Mouse (Mus musculus) thymus, postnatal 10 days (tissue): Measurements from ENCODE around the gene Cd2bp2.

Source experiments
- DNase-seq, 2 experiments: peaks; one replicate each; pipeline ENCODE4 v3.0.0; 2021; ENCODE audit warnings: low spot score in 2 of 2

Gene Cd2bp2

DNA sequence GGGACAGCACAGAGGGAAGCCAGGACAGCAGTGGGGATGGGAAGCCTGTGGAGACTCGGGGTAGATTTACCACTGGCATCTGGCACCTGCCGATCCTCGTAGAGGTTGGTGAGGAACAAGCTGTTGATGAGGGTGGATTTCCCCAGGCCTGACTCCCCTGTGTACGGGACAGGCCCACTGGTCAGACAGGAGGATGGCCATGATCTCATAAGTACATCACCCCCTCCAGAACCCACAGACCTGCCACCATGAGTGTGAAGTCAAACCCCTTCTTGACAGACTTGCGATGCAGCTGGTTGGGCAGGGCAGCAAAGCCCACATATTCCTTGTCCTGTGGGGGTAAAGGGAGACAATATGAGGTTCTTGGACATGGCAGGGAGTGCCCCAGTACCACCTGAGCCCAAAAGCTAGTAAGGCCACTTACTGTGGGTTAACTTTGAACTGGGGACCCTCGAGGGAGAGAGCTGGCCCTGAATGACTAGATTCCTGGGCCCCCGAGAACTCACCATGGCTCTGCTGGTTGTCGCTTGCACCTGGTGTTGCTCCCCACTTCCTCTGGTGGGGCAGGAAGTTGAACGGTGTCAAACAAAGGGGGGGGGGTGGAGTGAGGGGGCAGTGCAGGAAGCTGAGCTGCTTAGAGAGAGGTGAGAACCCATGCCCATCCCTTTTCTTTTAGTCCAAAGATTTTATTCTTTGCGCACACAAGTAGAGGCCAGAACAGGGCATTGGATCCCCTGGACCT lies 22.2 kb upstream of the Cd2bp2 start:
- peak; percentile 80 to 82 for DNase-seq

DNA sequence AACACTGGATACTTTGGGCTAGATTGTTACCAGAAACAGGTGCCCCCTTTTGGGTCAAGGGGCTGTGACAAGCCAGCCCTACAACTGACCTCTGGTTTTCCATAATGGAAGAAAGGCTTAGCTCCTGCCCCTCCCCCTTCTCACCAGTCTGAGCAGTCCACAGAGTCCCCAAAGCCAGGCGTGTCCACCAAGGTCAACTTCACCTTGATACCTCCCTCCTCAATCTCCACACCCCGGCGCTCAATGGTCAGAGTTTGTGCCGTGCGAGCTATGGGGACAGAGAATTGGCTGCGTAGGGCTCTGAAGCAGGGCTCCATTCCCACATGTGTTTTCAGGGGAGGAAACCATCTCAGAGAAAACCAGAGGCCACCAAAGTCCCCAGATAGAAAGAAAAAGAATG lies 21.6 kb upstream of the Cd2bp2 start:
- no peak for DNase-seq

DNA sequence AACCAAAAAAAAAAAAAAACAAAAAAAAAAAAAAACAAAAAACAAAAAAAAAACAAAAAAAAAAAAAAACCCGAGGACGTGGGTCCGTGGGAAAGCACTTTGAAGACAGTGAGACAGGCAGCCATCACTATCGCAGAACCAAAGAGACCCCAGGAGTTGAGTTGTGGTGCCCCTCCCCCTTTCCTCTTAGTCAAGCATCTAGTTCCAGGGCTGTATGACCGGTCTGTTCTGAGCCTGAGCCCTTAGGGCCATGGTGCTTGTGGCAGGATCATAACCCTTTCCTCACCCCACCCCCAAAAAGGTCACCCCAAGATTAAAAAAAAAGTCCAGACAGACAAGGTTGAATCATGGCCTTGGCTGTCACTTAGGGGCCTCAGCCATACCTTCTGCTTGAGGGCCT lies 20.5 kb upstream of the Cd2bp2 start:
- no peak for DNase-seq

- DNase-seq, result peak; percentile 78 to 88
Measured at GRCm38 (mm10) chr7:127214981-127215871, 19.4 kb upstream of the Cd2bp2 start.

DNA sequence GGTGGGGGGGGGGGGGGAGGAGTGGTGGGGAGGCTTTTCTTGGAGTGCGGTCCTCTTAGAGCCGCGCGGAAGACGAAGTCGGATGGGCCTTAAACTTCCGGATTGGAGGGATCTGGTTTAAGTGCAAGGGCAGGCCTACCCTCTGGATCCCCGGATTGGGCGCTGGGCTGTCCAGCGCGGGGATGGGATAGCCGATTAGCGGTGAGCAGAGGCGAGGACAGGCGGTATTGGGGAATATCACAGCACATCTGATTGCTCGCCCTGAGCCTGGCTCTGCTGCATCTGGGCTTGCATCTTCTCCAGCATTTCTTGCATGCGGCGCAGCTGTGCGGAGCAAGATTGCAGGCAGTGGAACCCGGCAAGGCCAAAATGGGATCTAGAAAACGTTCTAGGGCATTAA lies 18.7 kb upstream of the Cd2bp2 start:
- DNase-seq, result no peak

GRCm38 (mm10) chr7:127213930-127214329 lies 18.1 kb upstream of the Cd2bp2 start:
- DNase-seq, result no peak

GRCm38 (mm10) chr7:127213485-127213884 lies 17.6 kb upstream of the Cd2bp2 start:
- peak in 1 of 2 experiments; percentile 67 for DNase-seq

GRCm38 (mm10) chr7:127212432-127213250 lies 16.8 kb upstream of the Cd2bp2 start:
- DNase-seq, result no peak

GRCm38 (mm10) chr7:127211014-127211745 lies 15.3 kb upstream of the Cd2bp2 start:
- DNase-seq, result no peak

DNA sequence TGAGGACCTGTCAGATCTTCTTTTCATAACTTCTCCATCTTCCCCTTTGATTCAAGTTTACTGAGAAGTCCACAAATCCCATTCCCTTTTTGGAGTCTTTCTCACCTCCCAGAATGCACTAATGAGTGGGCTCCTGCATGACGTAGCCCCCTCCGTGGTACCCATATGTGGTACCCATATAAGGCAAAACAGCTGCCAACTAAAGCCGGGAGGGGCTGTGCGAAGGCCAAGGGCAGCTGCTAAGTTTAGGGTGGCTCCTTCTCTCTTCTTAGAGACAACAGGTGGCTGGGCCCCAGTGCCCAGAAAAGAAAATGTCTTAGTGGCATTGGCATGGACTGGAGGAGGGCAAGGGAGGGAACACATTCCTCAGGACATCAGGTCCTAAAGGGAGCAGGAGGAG lies 14.4 kb upstream of the Cd2bp2 start:
- peak; percentile 53 to 59 for DNase-seq

GRCm38 (mm10) chr7:127209851-127210250 lies 14.0 kb upstream of the Cd2bp2 start:
- no peak for DNase-seq

DNA sequence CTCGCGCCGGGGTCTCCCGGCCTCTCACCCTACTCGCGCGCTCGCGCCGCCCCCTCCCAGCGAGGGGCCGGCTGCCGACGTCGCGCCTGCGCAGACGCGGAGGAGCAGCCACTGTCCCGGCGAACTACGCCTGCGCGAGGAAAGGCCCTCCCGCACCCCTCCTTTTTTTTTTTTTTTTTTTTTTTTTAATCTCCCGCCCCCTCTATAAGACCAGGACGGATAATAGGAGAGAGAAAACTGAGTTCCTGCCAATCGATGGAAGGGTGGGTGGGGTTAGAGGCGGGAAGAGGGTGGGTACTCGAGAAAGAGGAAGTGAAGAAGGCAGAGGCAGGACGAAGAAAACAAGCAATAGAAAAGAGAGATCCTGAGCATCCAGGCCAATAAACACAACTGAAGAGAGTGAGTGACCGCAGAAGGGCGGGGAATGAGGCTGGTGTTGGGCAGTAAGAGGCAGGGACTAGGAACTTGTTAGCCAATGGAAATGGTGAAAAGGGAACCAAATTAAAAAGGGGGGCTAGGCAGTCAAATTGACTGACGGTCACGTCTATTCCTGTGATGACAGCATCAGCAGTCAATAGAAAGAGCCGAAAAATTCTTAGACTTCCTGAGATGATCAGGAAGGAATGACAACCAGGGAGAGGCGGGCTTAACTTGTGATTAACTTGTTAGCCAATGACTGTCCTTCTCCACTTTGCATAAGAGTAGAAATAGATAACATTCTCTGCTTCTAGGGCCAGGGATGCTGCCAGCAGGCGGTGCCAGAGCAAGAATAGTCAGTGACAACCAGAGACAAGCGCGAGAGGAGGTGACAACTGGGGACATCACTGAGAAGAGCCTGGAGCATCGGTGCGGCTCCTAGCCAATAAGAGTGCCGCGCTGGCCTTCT lies 12.9 kb upstream of the Cd2bp2 start, which contains the start of gene Mylpf:
Mylpf (plus strand) TSS at position 338 of the 886 bp plus-strand sequence.
- DNase-seq, result peak; percentile 94 to 97

GRCm38 (mm10) chr7:127208295-127208552 lies 12.4 kb upstream of the Cd2bp2 start, which contains the start of gene Tbc1d10b:
Gene Tbc1d10b, minus strand, starts transcription at chr7:127208468.
- peak in 1 of 2 experiments; percentile 63 for DNase-seq

DNA sequence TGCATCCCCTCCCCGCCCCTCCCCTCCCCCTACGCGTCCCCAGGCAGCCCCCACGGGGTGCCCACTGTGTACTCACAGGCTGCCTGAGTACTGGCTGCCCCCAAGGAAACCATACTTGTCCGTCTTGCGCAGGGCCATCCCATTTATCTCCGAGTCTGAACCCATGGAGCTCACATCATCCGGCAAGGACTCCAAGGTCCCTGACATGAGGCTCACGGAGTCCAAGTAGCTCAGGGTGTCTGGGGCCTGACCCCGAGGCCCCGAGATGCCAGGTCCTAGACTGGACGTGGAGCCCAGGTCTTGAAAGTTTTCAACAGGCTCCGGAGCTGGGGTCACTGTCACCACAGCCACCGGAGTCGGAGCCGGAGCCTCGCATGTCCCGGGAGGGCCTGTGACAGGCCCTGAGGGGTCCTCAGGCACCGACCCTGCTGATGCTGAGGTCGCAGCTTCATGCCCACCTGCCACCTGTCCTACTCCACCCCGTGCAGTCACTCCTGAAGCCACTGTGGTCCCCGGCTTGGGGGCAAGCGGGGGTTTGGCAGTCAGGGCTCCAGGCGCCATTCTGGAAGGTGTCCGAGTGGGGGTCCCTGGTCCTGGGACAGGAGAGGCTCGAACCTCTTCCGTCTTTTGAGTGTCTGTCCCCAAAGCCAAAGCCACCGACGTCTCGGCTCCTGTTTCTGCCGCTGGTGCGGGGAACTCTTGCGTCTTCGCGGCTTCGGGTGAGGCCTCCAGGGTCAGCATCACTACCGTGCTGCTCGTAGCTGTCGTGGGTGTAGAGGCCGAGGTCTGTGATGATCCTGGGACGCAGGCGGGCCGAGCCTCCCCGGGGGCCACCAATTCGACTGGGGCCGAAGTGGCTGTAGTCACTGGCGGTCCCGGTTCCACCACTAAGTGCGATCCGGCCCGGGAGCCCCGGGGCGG lies 11.8 kb upstream of the Cd2bp2 start:
- DNase-seq, result peak in 1 of 2 experiments; percentile 45

DNA sequence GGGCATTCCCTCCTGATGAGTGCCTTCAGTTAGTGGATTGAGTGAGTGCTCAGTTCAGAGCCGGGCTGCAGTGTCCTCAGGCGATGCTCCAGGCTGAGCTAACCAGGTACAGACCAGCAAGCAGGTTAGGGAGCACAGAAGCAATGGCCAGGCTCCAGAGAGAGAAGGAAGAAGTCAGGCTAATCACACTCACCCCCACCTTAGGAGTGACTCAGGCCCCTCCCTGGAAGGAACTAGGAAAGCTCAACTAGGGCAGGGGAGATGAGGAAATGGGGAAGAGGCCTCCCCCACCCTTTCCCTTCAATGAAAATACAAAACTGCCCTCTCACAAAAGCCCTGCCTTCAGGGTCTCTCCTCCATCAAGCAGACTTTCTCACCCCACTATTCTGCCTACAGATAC lies 10.8 kb upstream of the Cd2bp2 start:
- DNase-seq, result no peak

- DNase-seq, result no peak
Measured at GRCm38 (mm10) chr7:127196484-127196883, 634 bp upstream of the Cd2bp2 start.

- DNase-seq, result no peak
Measured at GRCm38 (mm10) chr7:127194633-127195029, 1.2 kb downstream of the Cd2bp2 start.

- no peak for DNase-seq
Measured at GRCm38 (mm10) chr7:127194011-127194632, 1.7 kb downstream of the Cd2bp2 start.

DNA sequence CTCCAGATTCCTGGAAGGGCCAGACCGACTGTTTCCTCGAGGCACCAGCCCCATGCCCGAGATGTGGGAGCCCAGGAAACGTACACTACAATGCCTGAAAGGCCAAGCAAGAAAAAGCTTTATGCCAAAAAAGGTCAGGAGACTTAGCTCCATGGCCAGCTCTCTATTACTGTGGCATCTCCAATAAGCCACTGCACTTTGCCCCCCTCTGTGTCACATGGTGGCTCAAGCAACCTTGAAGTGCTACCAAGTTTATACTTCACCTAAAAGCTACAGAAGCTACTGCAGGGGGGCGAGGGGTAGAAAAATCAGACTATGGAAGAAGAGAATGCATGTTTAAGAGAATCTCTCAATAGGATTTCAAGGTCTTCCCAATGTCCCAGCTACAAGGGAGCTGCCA lies 2.9 kb downstream of the Cd2bp2 start:
- no peak for DNase-seq
